Mouse (Mus musculus) ES-Bruce4 (cell line): Measurements from ENCODE around the gene Lmbr1l. TPM values are rescaled to one million over a fixed set of nuclear protein-coding genes. Genes with fewer than 3 reads are reported as not detected.
"Not testable (repeated sequence)": the region's sequence is repeated elsewhere in the genome, so short reads cannot be mapped to it uniquely, and the experiment has no call there.

Experiments used
- H3K27ac ChIP-seq: 2 replicates; pipeline ENCODE4 v1.5.1; 2012; ENCODE audit warnings: low read length, inconsistent platforms; ENCODE audit not compliant: insufficient read depth
- H3K27me3 ChIP-seq: 2 replicates; pipeline ENCODE4 v1.6.1; 2012; ENCODE audit warnings: mild to moderate bottlenecking, low read length, inconsistent platforms; ENCODE audit not compliant: control insufficient read depth, poor library complexity, insufficient read depth, severe bottlenecking
- H3K36me3 ChIP-seq: 2 replicates; pipeline ENCODE4 v1.6.1; 2012; ENCODE audit warnings: inconsistent platforms, mild to moderate bottlenecking, low read length, moderate library complexity; ENCODE audit not compliant: control insufficient read depth, poor library complexity, insufficient read depth, severe bottlenecking
- H3K4me1 ChIP-seq: one replicate; pipeline ENCODE4 v1.8.1; 2011; ENCODE audit warnings: low read length; ENCODE audit not compliant: control insufficient read depth, insufficient read depth
- H3K4me3 ChIP-seq: 2 replicates; pipeline ENCODE4 v1.5.1; 2011; ENCODE audit warnings: low read depth, mild to moderate bottlenecking, low read length
- H3K9ac ChIP-seq: 2 replicates; pipeline ENCODE4 v1.6.1; 2012; ENCODE audit warnings: low read depth, mild to moderate bottlenecking, inconsistent platforms; ENCODE audit not compliant: poor library complexity, severe bottlenecking
- H3K9me3 ChIP-seq: replicated peaks from 2 replicates; pipeline ENCODE4 v1.6.1; 2012; ENCODE audit warnings: mild to moderate bottlenecking, low read length, inconsistent platforms; ENCODE audit not compliant: control insufficient read depth, poor library complexity, insufficient read depth, severe bottlenecking
- CTCF ChIP-seq: IDR thresholded peaks from one replicate; pipeline ENCODE4 v1.8.1; 2011; ENCODE audit warnings: low read depth, low read length
- EP300 ChIP-seq: IDR thresholded peaks from 2 replicates; pipeline ENCODE4 v1.6.1; 2011; ENCODE audit warnings: low read depth, low read length; ENCODE audit not compliant: insufficient read depth
- POLR2A ChIP-seq: IDR thresholded peaks from one replicate; pipeline ENCODE4 v1.8.1; 2011; ENCODE audit warnings: low read length; ENCODE audit not compliant: insufficient read depth
- polyA plus RNA-seq: library from polyadenylated mRNA; stranded (reverse); fragments of >200 nt; gene quantifications from 2 replicates; pipeline ENCODE4 v1.2.4, GENCODE M21; 2011; ENCODE audit warnings: low read depth; ENCODE audit not compliant: missing spikeins, insufficient read depth, insufficient read length

The Lmbr1l gene
- polyA plus RNA-seq, 1 experiment, result 33.4 TPM

DNA sequence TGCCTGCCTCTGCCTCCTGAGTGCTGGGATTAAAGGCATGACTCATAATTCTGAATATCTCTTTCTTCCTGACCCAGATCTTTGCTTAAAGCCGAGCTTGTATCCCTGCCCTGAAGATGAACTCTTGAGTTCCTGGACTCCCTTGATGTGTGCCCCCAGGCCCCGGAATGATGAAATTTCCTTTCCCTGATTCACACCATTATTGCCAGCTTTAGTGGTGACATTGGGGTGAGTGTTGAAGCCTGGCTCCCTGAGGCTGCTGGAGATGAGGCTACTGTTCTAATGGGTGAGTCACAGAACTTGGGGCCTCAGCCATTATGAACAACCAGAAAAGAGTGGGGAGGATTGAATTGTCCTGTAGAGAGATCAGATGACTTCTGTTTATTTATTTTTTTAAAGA lies 23.5 kb upstream of the Lmbr1l start:
- H3K27ac ChIP-seq, result no peak overlapping the region
- no peak overlapping the region for H3K4me3 ChIP-seq
- no peak for TF ChIP-seq EP300
- TF ChIP-seq POLR2A, result no peak
- TF ChIP-seq CTCF, result no peak
- no peaks in the 10 kb centered on the region for H3K4me1 ChIP-seq
- H3K9ac ChIP-seq, result no peak overlapping the region
- no peaks in the 10 kb centered on the region for H3K36me3 ChIP-seq
- H3K9me3 ChIP-seq, result no peaks in the 10 kb centered on the region
- H3K27me3 ChIP-seq, result no peaks in the 10 kb centered on the region

DNA sequence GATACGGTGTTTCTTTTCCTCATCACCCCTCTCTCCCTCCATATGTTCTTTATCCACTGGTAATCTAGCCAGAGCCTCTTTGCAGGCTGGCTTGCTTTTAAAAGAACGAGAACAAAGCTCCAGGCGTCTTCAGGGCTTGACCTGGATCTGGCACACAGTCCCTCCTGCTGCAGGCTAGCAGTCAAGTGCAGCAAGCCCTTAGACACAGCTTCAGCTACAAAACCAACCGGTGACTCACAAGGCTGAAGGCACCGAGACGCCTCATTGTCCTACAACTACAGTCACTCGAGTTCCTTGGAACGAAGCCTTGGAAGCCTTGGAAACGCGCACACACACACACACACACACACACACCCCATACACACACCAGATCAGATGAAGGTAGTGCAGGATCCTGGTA lies 22.8 kb upstream of the Lmbr1l start:
- Histone ChIP-seq H3K9ac (no peak overlapping the region), H3K27me3 (no peaks in the 10 kb centered on the region), H3K4me3 (no peak overlapping the region), H3K27ac (no peak overlapping the region), H3K4me1 (no peaks in the 10 kb centered on the region), H3K9me3 (no peaks in the 10 kb centered on the region), H3K36me3 (no peaks in the 10 kb centered on the region)
- no peak for TF ChIP-seq CTCF

DNA sequence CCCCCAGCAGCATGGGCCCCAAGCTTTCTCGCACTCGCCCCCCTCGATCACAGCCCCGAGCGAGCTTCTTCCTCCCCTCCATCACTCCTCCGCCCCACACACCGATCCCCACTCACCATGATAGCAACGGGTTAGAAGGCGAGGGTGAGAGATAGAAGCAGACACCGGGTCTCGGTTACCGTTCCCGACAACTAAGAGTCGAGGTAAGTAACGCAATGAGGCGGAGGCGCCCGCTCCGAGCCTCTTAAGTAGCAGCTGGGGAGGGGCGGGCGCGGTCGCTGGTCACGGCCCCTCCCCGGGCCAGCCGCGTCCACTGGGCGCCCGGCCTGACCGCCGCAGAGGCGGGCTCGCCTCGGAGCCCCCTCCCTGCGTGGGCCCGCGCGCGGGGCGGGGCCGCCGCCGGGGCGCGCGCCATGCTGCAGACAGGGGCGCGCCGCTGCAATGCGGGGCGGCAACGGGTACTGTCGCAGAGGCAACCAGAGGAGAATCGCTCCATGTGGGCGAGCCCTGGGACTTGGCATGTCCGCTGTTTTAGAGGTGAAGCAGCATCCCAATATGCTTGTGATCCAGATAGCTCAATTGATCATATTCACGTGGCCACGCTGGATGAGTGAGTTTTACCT lies 16.3 kb upstream of the Lmbr1l start, which contains the start of gene Tuba1b:
Gene Tuba1b (minus strand): TSS at position 349 of the 623 bp plus-strand sequence.
- peak within 1 kb of the TSS; percentile 86 for H3K4me3 ChIP-seq
- no peaks in the 10 kb centered on the region for H3K9me3 ChIP-seq
- TF ChIP-seq CTCF (no peak), POLR2A (peak; percentile 68), EP300 (0 out of 2 replicates have a peak, but pooled peaks have one; percentile 27)
- H3K36me3 ChIP-seq, result peaks cover 17% of the 10 kb centered on the region
- H3K4me1 ChIP-seq, result no peaks in the 10 kb centered on the region
- peak within 1 kb of the TSS; percentile 84 for H3K27ac ChIP-seq
- H3K27me3 ChIP-seq, result no peaks in the 10 kb centered on the region
- peak within 1 kb of the TSS; percentile 93 for H3K9ac ChIP-seq

DNA sequence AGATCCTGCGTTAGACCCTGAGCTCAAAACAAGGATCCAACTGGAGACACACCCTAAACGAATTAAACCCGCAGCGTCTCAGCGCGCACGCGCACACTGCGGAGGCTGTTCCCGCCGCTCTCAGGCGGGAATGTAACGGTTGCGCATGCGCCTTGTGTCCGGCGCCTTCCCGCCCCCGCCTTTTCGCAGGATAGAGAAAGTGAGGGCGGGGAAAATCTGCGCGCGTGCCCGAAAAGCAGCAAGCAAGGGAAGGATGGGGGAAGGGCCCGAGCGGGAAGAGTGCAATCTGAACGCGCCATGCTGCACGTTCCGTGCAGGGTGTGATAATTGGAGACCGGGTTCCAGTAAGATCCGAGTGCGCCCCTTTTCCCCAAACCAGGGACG lies 15.8 kb upstream of the Lmbr1l start:
- H3K9me3 ChIP-seq, result no peaks in the 10 kb centered on the region
- H3K4me3 ChIP-seq, result peak overlapping the region; percentile 86
- TF ChIP-seq EP300, result peak; percentile 39; the same call in 1 of the 2 replicates
- peak; percentile 47 for TF ChIP-seq POLR2A
- TF ChIP-seq CTCF, result no peak
- H3K36me3 ChIP-seq, result peaks cover 17% of the 10 kb centered on the region
- H3K4me1 ChIP-seq, result no peaks in the 10 kb centered on the region
- H3K27me3 ChIP-seq, result no peaks in the 10 kb centered on the region
- H3K27ac ChIP-seq, result peak overlapping the region; percentile 83
- peak overlapping the region; percentile 93 for H3K9ac ChIP-seq

DNA sequence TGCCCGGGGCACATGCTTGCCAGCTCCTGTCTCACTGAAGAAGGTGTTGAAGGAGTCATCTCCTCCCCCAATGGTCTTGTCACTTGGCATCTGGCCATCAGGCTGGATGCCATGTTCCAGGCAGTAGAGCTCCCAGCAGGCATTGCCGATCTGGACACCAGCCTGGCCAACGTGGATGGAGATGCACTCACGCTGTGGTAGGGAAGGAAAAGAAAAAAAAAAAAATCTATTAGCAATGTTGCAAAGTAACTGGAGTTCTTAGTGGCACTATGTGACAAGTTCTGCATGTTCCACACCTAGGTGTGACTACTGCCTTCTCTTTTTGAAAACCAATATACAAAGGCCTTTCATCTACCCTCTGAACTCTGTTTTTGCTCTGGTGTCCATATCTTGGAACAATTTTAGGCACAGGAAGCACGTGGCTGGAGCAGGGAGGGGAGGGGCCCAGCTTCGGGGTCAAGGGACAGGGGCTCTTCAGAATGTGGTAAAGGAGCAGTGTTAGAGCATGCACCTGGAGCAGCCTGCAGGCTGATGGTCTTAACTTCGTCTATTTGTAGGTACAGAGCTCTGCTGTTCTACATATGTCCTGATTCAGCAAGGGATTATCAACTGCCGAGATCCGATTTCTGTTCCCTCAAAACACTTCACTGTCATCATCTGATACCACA lies 15.1 kb upstream of the Lmbr1l start:
- peak overlapping the region; percentile 93 for H3K9ac ChIP-seq
- H3K9me3 ChIP-seq, H3K27me3 ChIP-seq, H3K4me1 ChIP-seq: not testable (repeated sequence)
- H3K27ac ChIP-seq, result peak overlapping the region; percentile 64
- H3K36me3 ChIP-seq, result peaks cover 17% of the 10 kb centered on the region
- peak overlapping the region; percentile 86 for H3K4me3 ChIP-seq

DNA sequence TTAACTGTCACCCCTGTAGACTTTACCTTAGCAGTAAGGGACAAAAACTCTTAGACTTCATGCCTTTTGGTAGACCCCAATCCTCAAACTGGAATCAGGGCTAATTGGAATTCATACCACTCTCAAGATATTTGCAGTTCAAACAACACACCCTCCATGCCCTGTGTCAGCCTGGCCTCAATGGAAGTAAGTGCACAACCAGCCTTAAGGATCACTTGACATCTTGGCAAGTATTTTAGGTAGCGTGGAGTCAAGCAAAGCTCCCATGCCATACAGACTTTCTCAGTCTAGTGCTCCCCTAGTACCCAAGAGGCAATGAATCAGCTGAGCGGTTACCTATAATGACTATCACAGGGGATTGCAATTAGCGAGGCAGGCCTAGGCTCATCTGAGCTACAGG lies 13.0 kb upstream of the Lmbr1l start:
- Histone ChIP-seq H3K27me3 (no peaks in the 10 kb centered on the region), H3K36me3 (peaks cover 17% of the 10 kb centered on the region), H3K27ac (peak overlapping the region; percentile 12; the same call in 1 of the 2 replicates), H3K4me3 (no peak overlapping the region), H3K9ac (no peak overlapping the region), H3K9me3 (no peaks in the 10 kb centered on the region), H3K4me1 (no peaks in the 10 kb centered on the region)
- TF ChIP-seq CTCF (no peak), POLR2A (no peak), EP300 (no peak)
